Mouse (Mus musculus) neural tube, embryonic 14.5 days (tissue): ENCODE data around the gene Hmgcs1. TPM values are rescaled to one million over a fixed set of nuclear protein-coding genes. Genes with fewer than 3 reads are reported as not detected.

Source experiments
- ATAC-seq: fragments of 200-750 bp; cut with Nextera tagmentation; 2 replicates; pipeline ENCODE4 v1.8.0; 2017; ENCODE audit warnings: low read depth, mild to moderate bottlenecking, moderate TSS enrichment, moderate library complexity
- H3K27ac ChIP-seq: fragments of 300-500 bp; sonication (generic); 2 replicates; pipeline ENCODE4 v1.5.1; 2014; ENCODE audit warnings: low read depth, mild to moderate bottlenecking, control low read depth, low read length, moderate library complexity, mixed read lengths
- H3K27me3 ChIP-seq: fragments of 300-500 bp; sonication (generic); 2 replicates; pipeline ENCODE4 v1.6.1; 2014; ENCODE audit warnings: low read length; ENCODE audit not compliant: control insufficient read depth, insufficient read depth
- H3K36me3 ChIP-seq: fragments of 300-500 bp; sonication (generic); 2 replicates; pipeline ENCODE4 v1.6.1; 2014; ENCODE audit warnings: low read length, mixed read lengths; ENCODE audit not compliant: control insufficient read depth, insufficient read depth
- H3K4me1 ChIP-seq: fragments of 300-500 bp; sonication (generic); 2 replicates; pipeline ENCODE4 v1.6.1; 2014; ENCODE audit warnings: low read length; ENCODE audit not compliant: control insufficient read depth, insufficient read depth
- H3K4me2 ChIP-seq: fragments of 300-500 bp; sonication (generic); 2 replicates; pipeline ENCODE4 v1.6.1; 2014; ENCODE audit warnings: mild to moderate bottlenecking, low read depth, low read length, control low read depth
- H3K4me3 ChIP-seq: fragments of 300-500 bp; sonication (generic); 2 replicates; pipeline ENCODE4 v1.5.1; 2014; ENCODE audit warnings: low read depth, low read length, control low read depth, mixed read lengths
- H3K9ac ChIP-seq: fragments of 300-500 bp; sonication (generic); replicated peaks from 2 replicates; pipeline ENCODE4 v1.6.1; 2014; ENCODE audit warnings: low read depth, mild to moderate bottlenecking, control low read depth, low read length, mixed read lengths
- H3K9me3 ChIP-seq: fragments of 300-500 bp; sonication (generic); 2 replicates; pipeline ENCODE4 v1.6.1; 2016; ENCODE audit warnings: low read length; ENCODE audit not compliant: control insufficient read depth
- WGBS: fragments of 180-500 bp; shearing (Covaris S2); extraction: QIAGEN DNeasy Blood & Tissue Kit; methylation state at CpG from one replicate; pipeline ENCODE4 v1.1.7; 2014; 5-methylcytosine and 5-hydroxymethylcytosine counted together
- polyA plus RNA-seq: library from polyadenylated mRNA; unstranded; fragments of >200 nt; fragmentation: Nextera tagmentation; extraction: Ambion mirVana; gene quantifications from 2 replicates; pipeline ENCODE4 v1.2.1, GENCODE M21; 2014

Hmgcs1 gene
- 506 and 536 TPM in 2 replicates for polyA plus RNA-seq

GRCm38 (mm10) chr13:119690039-119690728, at the start of gene Hmgcs1:
TSS of gene Hmgcs1 (plus strand) at chr13:119690379.
- ATAC-seq: peak; percentile 98
- Histone ChIP-seq H3K9me3 (no peaks in the 10 kb centered on the region), H3K4me2 (peak within 1 kb of the TSS; percentile 86), H3K9ac (peak within 1 kb of the TSS; percentile 89), H3K27ac (peak within 1 kb of the TSS; percentile 96), H3K4me3 (peak within 1 kb of the TSS; percentile 82), H3K27me3 (no peaks in the 10 kb centered on the region), H3K36me3 (no peaks in the 10 kb centered on the region), H3K4me1 (peaks cover 3% of the 10 kb centered on the region; the same call in 1 of the 2 replicates)
- WGBS: under 1% methylated on average over 53 of the region's 59 CpGs

- no peak overlapping the region for H3K4me2 ChIP-seq
- no peaks in the 10 kb centered on the region for H3K9me3 ChIP-seq
- H3K27me3 ChIP-seq: no peaks in the 10 kb centered on the region
- H3K36me3 ChIP-seq: no peaks in the 10 kb centered on the region
- ATAC-seq: peak; percentile 71
- H3K4me1 ChIP-seq: no peaks in the 10 kb centered on the region
- H3K9ac ChIP-seq: no peak overlapping the region
- H3K27ac ChIP-seq: no peak overlapping the region
- H3K4me3 ChIP-seq: no peak overlapping the region
- 30% methylated on average over 4 of the region's 4 CpGs for WGBS
These were observed 49.7 kb upstream of the Hmgcs1 start for GRCm38 (mm10) chr13:119640504-119640903.

DNA sequence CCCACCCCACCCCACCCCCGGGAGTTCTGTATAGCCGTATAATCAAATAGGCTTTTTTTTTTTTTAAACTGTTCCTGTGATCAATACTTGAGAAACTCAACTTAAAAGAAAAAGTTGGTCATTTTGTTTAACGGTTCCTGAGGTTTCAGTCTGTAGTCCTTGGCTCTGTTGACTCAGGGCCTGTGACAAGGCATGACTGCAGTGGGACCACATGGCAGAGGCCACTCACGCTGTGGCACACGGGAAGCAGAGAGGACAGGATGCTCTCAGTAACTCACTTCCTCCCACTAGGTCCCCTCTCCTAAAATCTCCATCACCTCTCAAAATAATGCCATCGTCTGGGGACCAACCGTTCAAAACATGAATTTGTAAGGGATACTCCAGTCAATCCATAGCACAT, 49.0 kb upstream of the Hmgcs1 start:
- Histone ChIP-seq H3K9ac (no peak overlapping the region), H3K36me3 (no peaks in the 10 kb centered on the region)
- WGBS: 81% methylated on average over 7 of the region's 7 CpGs

DNA sequence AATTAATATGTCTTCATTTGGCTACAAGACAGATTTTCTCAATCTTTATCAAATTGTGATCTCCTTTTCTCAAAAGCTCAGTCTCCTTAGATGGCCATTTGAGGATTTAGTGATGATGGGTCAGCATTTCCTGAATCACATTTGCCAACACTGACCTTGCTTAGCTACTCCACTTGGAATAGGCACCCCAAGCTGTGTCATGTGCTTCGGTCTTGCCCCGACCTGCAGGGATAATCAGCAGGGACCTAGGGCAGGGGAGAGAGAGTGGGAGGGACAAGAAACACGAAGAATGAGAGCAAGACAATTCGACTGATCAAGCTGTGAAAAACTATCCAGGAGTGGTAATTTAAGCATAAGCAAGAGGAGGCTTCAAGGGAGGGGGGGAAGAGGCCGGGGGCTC, 45.4 kb upstream of the Hmgcs1 start:
- H3K9me3 ChIP-seq: no peaks in the 10 kb centered on the region
- H3K4me3 ChIP-seq: no peak overlapping the region
- ATAC-seq: no peak
- no peaks in the 10 kb centered on the region for H3K4me1 ChIP-seq
- 70% methylated on average over 5 of the region's 5 CpGs for WGBS
- H3K27me3 ChIP-seq: no peaks in the 10 kb centered on the region
- H3K4me2 ChIP-seq: no peak overlapping the region
- H3K36me3 ChIP-seq: no peaks in the 10 kb centered on the region
- H3K9ac ChIP-seq: no peak overlapping the region
- no peak overlapping the region for H3K27ac ChIP-seq

More for the DNA sequence above, 49.0 kb upstream of the Hmgcs1 start:
- H3K9me3 ChIP-seq: no peaks in the 10 kb centered on the region
- no peak overlapping the region for H3K4me2 ChIP-seq
- no peaks in the 10 kb centered on the region for H3K4me1 ChIP-seq
- H3K27me3 ChIP-seq: no peaks in the 10 kb centered on the region
- ATAC-seq: no peak
- no peak overlapping the region for H3K4me3 ChIP-seq
- no peak overlapping the region for H3K27ac ChIP-seq

GRCm38 (mm10) chr13:119646511-119646910, 43.7 kb upstream of the Hmgcs1 start:
- H3K4me1 ChIP-seq: no peaks in the 10 kb centered on the region
- H3K4me3 ChIP-seq: no peak overlapping the region
- WGBS: 92% methylated on average over 1 of the region's 1 CpGs
- no peak overlapping the region for H3K9ac ChIP-seq
- no peaks in the 10 kb centered on the region for H3K9me3 ChIP-seq
- no peaks in the 10 kb centered on the region for H3K36me3 ChIP-seq
- no peak overlapping the region for H3K27ac ChIP-seq
- H3K27me3 ChIP-seq: no peaks in the 10 kb centered on the region
- ATAC-seq: no peak
- H3K4me2 ChIP-seq: no peak overlapping the region

GRCm38 (mm10) chr13:119648891-119649698, 41.1 kb upstream of the Hmgcs1 start:
- peak; percentile 82 for ATAC-seq
- no peaks in the 10 kb centered on the region for H3K36me3 ChIP-seq
- WGBS: 50% methylated on average over 15 of the region's 15 CpGs
- no peak overlapping the region for H3K4me2 ChIP-seq
- no peak overlapping the region for H3K4me3 ChIP-seq
- H3K27me3 ChIP-seq: no peaks in the 10 kb centered on the region
- H3K9me3 ChIP-seq: no peaks in the 10 kb centered on the region
- no peak overlapping the region for H3K9ac ChIP-seq
- H3K4me1 ChIP-seq: no peaks in the 10 kb centered on the region
- 0 out of 2 replicates have a peak overlapping the region, but pooled peaks have one; percentile 17 for H3K27ac ChIP-seq

- WGBS: 79% methylated on average over 1 of the region's 1 CpGs
- no peaks in the 10 kb centered on the region for H3K36me3 ChIP-seq
- H3K27ac ChIP-seq: 0 out of 2 replicates have a peak overlapping the region, but pooled peaks have one; percentile 17
- H3K9me3 ChIP-seq: no peaks in the 10 kb centered on the region
- H3K9ac ChIP-seq: no peak overlapping the region
- H3K27me3 ChIP-seq: no peaks in the 10 kb centered on the region
- no peak overlapping the region for H3K4me2 ChIP-seq
- no peak for ATAC-seq
- no peak overlapping the region for H3K4me3 ChIP-seq
- H3K4me1 ChIP-seq: no peaks in the 10 kb centered on the region
These were observed 40.5 kb upstream of the Hmgcs1 start for GRCm38 (mm10) chr13:119649699-119650046.

GRCm38 (mm10) chr13:119654734-119655133, 35.4 kb upstream of the Hmgcs1 start:
- Histone ChIP-seq H3K4me3 (no peak overlapping the region), H3K27me3 (no peaks in the 10 kb centered on the region), H3K36me3 (no peaks in the 10 kb centered on the region), H3K27ac (no peak overlapping the region), H3K9ac (no peak overlapping the region), H3K4me2 (no peak overlapping the region), H3K4me1 (no peaks in the 10 kb centered on the region), H3K9me3 (no peaks in the 10 kb centered on the region)
- no peak for ATAC-seq
- 91% methylated on average over 2 of the region's 2 CpGs for WGBS

- Histone ChIP-seq H3K27ac (no peak overlapping the region), H3K4me2 (no peak overlapping the region), H3K9ac (no peak overlapping the region), H3K4me3 (no peak overlapping the region), H3K4me1 (no peaks in the 10 kb centered on the region), H3K36me3 (no peaks in the 10 kb centered on the region), H3K27me3 (no peaks in the 10 kb centered on the region), H3K9me3 (no peaks in the 10 kb centered on the region)
- WGBS: 84% methylated on average over 2 of the region's 2 CpGs
- no peak for ATAC-seq
These were observed 33.9 kb upstream of the Hmgcs1 start for GRCm38 (mm10) chr13:119656246-119656645.
